Mouse (Mus musculus) ES-Bruce4 (cell line): ENCODE results near the gene Akap13.

Experiments used
- CTCF ChIP-seq: IDR thresholded peaks from one replicate; pipeline ENCODE4 v1.8.1; 2011; ENCODE audit warnings: low read depth, low read length
- EP300 ChIP-seq: IDR thresholded peaks from 2 replicates; pipeline ENCODE4 v1.6.1; 2011; ENCODE audit warnings: low read depth, low read length; ENCODE audit not compliant: insufficient read depth
- POLR2A ChIP-seq: IDR thresholded peaks from one replicate; pipeline ENCODE4 v1.8.1; 2011; ENCODE audit warnings: low read length; ENCODE audit not compliant: insufficient read depth

DNA sequence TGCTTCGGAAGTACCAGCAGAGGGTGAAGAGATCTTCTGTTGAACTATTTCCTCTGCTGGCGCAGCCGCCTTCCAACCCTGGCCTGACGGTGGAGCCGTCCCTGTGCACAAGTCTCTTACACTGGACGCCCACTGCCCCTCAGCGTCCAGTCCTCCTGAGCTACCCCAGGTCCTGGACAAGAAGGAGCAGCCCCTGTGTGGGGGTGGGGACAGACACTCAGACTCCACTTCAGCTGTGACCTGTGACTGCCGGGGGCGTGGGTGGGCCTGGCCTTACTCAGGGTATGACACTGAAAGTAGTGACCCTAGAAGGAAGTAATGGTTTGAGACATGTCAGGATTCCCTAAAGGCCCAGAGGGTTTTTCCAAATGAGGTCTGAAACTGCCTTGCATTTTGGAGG lies 295.2 kb downstream of the Akap13 start:
- TF ChIP-seq POLR2A (no peak), EP300 (no peak), CTCF (no peak)
